Mouse (Mus musculus): ENCODE results near the gene S1pr3. TPM values are rescaled to one million over a fixed set of nuclear protein-coding genes. Genes with fewer than 3 reads are reported as not detected.

The S1pr3 gene
- polyA plus RNA-seq, 1 experiment from 2014 or later = 23.4 TPM

GRCm38 (mm10) chr13:51399562-51399961 lies 8.9 kb upstream of the S1pr3 start:
- no peaks in the 10 kb centered on the region for H3K36me3 ChIP-seq (ENCODE audit: control insufficient read depth, insufficient read depth)
- WGBS = 92% methylated on average over 3 of the region's 3 CpGs
- H3K9me3 ChIP-seq (replicated peaks; ENCODE audit: control insufficient read depth, low read length) = peaks cover 10% of the 10 kb centered on the region; the same call in 1 of the 2 replicates
- no peak overlapping the region for H3K4me3 ChIP-seq (ENCODE audit: low read length)
- peaks cover 2% of the 10 kb centered on the region; the same call in 1 of the 2 replicates for H3K4me1 ChIP-seq (ENCODE audit: control insufficient read depth, insufficient read depth, low read length)
- no peaks in the 10 kb centered on the region for H3K27me3 ChIP-seq (ENCODE audit: control insufficient read depth, insufficient read depth, low read length)
- no peak overlapping the region for H3K9ac ChIP-seq (ENCODE audit: low read length)
- no peak for ATAC-seq (replicated peaks; ENCODE audit: extremely low read depth, insufficient read depth, low FRiP score)
- no peak overlapping the region for H3K27ac ChIP-seq (ENCODE audit: low read length)
- no peak overlapping the region for H3K4me2 ChIP-seq (ENCODE audit: low read depth, low read length)

GRCm38 (mm10) chr13:51400186-51400719 lies 8.2 kb upstream of the S1pr3 start:
- Histone ChIP-seq H3K9ac (ENCODE audit: low read length) (peak overlapping the region; percentile 68), H3K27ac (ENCODE audit: low read length) (no peak overlapping the region), H3K27me3 (ENCODE audit: control insufficient read depth, insufficient read depth, low read length) (no peaks in the 10 kb centered on the region), H3K36me3 (ENCODE audit: control insufficient read depth, insufficient read depth) (no peaks in the 10 kb centered on the region), H3K4me2 (ENCODE audit: low read depth, low read length) (peak overlapping the region; percentile 89), H3K4me1 (ENCODE audit: control insufficient read depth, insufficient read depth, low read length) (peaks cover 2% of the 10 kb centered on the region; the same call in 1 of the 2 replicates), H3K9me3 (replicated peaks; ENCODE audit: control insufficient read depth, low read length) (0 out of 2 replicates have a peak, but pooled peaks cover 5% of the 10 kb centered on the region), H3K4me3 (ENCODE audit: low read length) (peak overlapping the region; percentile 51)
- peak; percentile 33 for ATAC-seq (replicated peaks; ENCODE audit: extremely low read depth, insufficient read depth, low FRiP score)
- 20% methylated on average over 14 of the region's 14 CpGs for WGBS

GRCm38 (mm10) chr13:51400736-51401501 lies 7.5 kb upstream of the S1pr3 start:
- H3K27me3 ChIP-seq (ENCODE audit: control insufficient read depth, insufficient read depth, low read length) = no peaks in the 10 kb centered on the region
- H3K4me3 ChIP-seq (ENCODE audit: low read length) = peak overlapping the region; percentile 51
- H3K4me2 ChIP-seq (ENCODE audit: low read depth, low read length) = peak overlapping the region; percentile 89
- H3K9ac ChIP-seq (ENCODE audit: low read length) = peak overlapping the region; percentile 68
- no peak overlapping the region for H3K27ac ChIP-seq (ENCODE audit: low read length)
- peaks cover 2% of the 10 kb centered on the region; the same call in 1 of the 2 replicates for H3K4me1 ChIP-seq (ENCODE audit: control insufficient read depth, insufficient read depth, low read length)
- ATAC-seq (replicated peaks; ENCODE audit: extremely low read depth, insufficient read depth, low FRiP score) = peak; percentile 11; the same call in 1 of the 2 replicates
- H3K36me3 ChIP-seq (ENCODE audit: control insufficient read depth, insufficient read depth) = no peaks in the 10 kb centered on the region
- WGBS = 7% methylated on average over 20 of the region's 20 CpGs
- H3K9me3 ChIP-seq (replicated peaks; ENCODE audit: control insufficient read depth, low read length) = no peaks in the 10 kb centered on the region

- no peaks in the 10 kb centered on the region for H3K9me3 ChIP-seq (replicated peaks; ENCODE audit: control insufficient read depth, low read length)
- peaks cover 2% of the 10 kb centered on the region; the same call in 1 of the 2 replicates for H3K27me3 ChIP-seq (ENCODE audit: control insufficient read depth, insufficient read depth, low read length)
- H3K9ac ChIP-seq (ENCODE audit: low read length) = no peak overlapping the region
- no peak overlapping the region for H3K4me2 ChIP-seq (ENCODE audit: low read depth, low read length)
- WGBS = 52% methylated on average over 4 of the region's 4 CpGs
- H3K4me3 ChIP-seq (ENCODE audit: low read length) = no peak overlapping the region
- H3K27ac ChIP-seq (ENCODE audit: low read length) = no peak overlapping the region
- ATAC-seq (replicated peaks; ENCODE audit: extremely low read depth, insufficient read depth, low FRiP score) = no peak
- H3K36me3 ChIP-seq (ENCODE audit: control insufficient read depth, insufficient read depth) = no peaks in the 10 kb centered on the region
- H3K4me1 ChIP-seq (ENCODE audit: control insufficient read depth, insufficient read depth, low read length) = peaks cover 8% of the 10 kb centered on the region; the same call in 1 of the 2 replicates
Observed at GRCm38 (mm10) chr13:51404566-51404965, 3.9 kb upstream of the S1pr3 start.

GRCm38 (mm10) chr13:51405731-51406320 lies 2.6 kb upstream of the S1pr3 start:
- Histone ChIP-seq H3K4me3 (ENCODE audit: low read length) (no peak overlapping the region), H3K4me2 (ENCODE audit: low read depth, low read length) (no peak overlapping the region), H3K36me3 (ENCODE audit: control insufficient read depth, insufficient read depth) (no peaks in the 10 kb centered on the region), H3K9ac (ENCODE audit: low read length) (no peak overlapping the region), H3K27ac (ENCODE audit: low read length) (no peak overlapping the region), H3K4me1 (ENCODE audit: control insufficient read depth, insufficient read depth, low read length) (peaks cover 10% of the 10 kb centered on the region; the same call in 1 of the 2 replicates), H3K9me3 (replicated peaks; ENCODE audit: control insufficient read depth, low read length) (no peaks in the 10 kb centered on the region), H3K27me3 (ENCODE audit: control insufficient read depth, insufficient read depth, low read length) (peaks cover 2% of the 10 kb centered on the region; the same call in 1 of the 2 replicates)
- no peak for ATAC-seq (replicated peaks; ENCODE audit: extremely low read depth, insufficient read depth, low FRiP score)
- 65% methylated on average over 13 of the region's 13 CpGs for WGBS

GRCm38 (mm10) chr13:51407541-51408217 lies 760 bp upstream of the S1pr3 start:
- no peak for ATAC-seq (replicated peaks; ENCODE audit: extremely low read depth, insufficient read depth, low FRiP score)

GRCm38 (mm10) chr13:51409936-51410481 lies 1.6 kb downstream of the S1pr3 start:
- no peak for ATAC-seq (replicated peaks; ENCODE audit: extremely low read depth, insufficient read depth, low FRiP score)
- WGBS = 71% methylated on average over 6 of the region's 6 CpGs
- Histone ChIP-seq H3K4me3 (ENCODE audit: low read length) (peak overlapping the region; percentile 67), H3K36me3 (ENCODE audit: control insufficient read depth, insufficient read depth) (peaks cover 6% of the 10 kb centered on the region; the same call in 1 of the 2 replicates), H3K27me3 (ENCODE audit: control insufficient read depth, insufficient read depth, low read length) (peaks cover 2% of the 10 kb centered on the region; the same call in 1 of the 2 replicates), H3K4me1 (ENCODE audit: control insufficient read depth, insufficient read depth, low read length) (peaks cover 8% of the 10 kb centered on the region; the same call in 1 of the 2 replicates), H3K9me3 (replicated peaks; ENCODE audit: control insufficient read depth, low read length) (no peaks in the 10 kb centered on the region), H3K9ac (ENCODE audit: low read length) (0 out of 2 replicates have a peak overlapping the region, but pooled peaks have one; percentile 26), H3K27ac (ENCODE audit: low read length) (no peak overlapping the region; the same call in 1 of the 2 replicates), H3K4me2 (ENCODE audit: low read depth, low read length) (peak overlapping the region; percentile 84)

More at GRCm38 (mm10) chr13:51407541-51408217, 760 bp upstream of the S1pr3 start:
- WGBS = 51% methylated on average over 13 of the region's 13 CpGs
- Histone ChIP-seq H3K9me3 (replicated peaks; ENCODE audit: control insufficient read depth, low read length) (no peaks in the 10 kb centered on the region), H3K27me3 (ENCODE audit: control insufficient read depth, insufficient read depth, low read length) (peaks cover 2% of the 10 kb centered on the region; the same call in 1 of the 2 replicates), H3K4me3 (ENCODE audit: low read length) (peak overlapping the region; percentile 67; the same call in 1 of the 2 replicates), H3K4me2 (ENCODE audit: low read depth, low read length) (peak overlapping the region; percentile 84), H3K9ac (ENCODE audit: low read length) (no peak overlapping the region), H3K36me3 (ENCODE audit: control insufficient read depth, insufficient read depth) (no peaks in the 10 kb centered on the region), H3K27ac (ENCODE audit: low read length) (peak overlapping the region; percentile 38), H3K4me1 (ENCODE audit: control insufficient read depth, insufficient read depth, low read length) (peaks cover 8% of the 10 kb centered on the region; the same call in 1 of the 2 replicates)

- Histone ChIP-seq H3K9ac (ENCODE audit: low read length) (peak overlapping the region; percentile 55), H3K4me2 (ENCODE audit: low read depth, low read length) (peak overlapping the region; percentile 84), H3K4me1 (ENCODE audit: control insufficient read depth, insufficient read depth, low read length) (peaks cover 8% of the 10 kb centered on the region; the same call in 1 of the 2 replicates), H3K27me3 (ENCODE audit: control insufficient read depth, insufficient read depth, low read length) (peaks cover 2% of the 10 kb centered on the region; the same call in 1 of the 2 replicates), H3K36me3 (ENCODE audit: control insufficient read depth, insufficient read depth) (peaks cover 10% of the 10 kb centered on the region; the same call in 1 of the 2 replicates), H3K4me3 (ENCODE audit: low read length) (peak overlapping the region; percentile 37), H3K27ac (ENCODE audit: low read length) (peak overlapping the region; percentile 66), H3K9me3 (replicated peaks; ENCODE audit: control insufficient read depth, low read length) (no peaks in the 10 kb centered on the region; the same call in 1 of the 2 replicates)
- no peak for ATAC-seq (replicated peaks; ENCODE audit: extremely low read depth, insufficient read depth, low FRiP score)
- WGBS = 51% methylated on average over 9 of the region's 9 CpGs
Observed at GRCm38 (mm10) chr13:51411243-51411642, 2.8 kb downstream of the S1pr3 start.
